Mouse (Mus musculus) retina, adult 2 months (tissue): ENCODE measurements around the gene Rpl23a.
"Not testable (repeated sequence)": the region's sequence is repeated elsewhere in the genome, so short reads cannot be mapped to it uniquely, and the experiment has no call there.

Experiments
- DNase-seq: peaks from one replicate; pipeline ENCODE4 v3.0.0-alpha.2; 2012; ENCODE audit warnings: low read depth, low spot score

Rpl23a gene

DNA sequence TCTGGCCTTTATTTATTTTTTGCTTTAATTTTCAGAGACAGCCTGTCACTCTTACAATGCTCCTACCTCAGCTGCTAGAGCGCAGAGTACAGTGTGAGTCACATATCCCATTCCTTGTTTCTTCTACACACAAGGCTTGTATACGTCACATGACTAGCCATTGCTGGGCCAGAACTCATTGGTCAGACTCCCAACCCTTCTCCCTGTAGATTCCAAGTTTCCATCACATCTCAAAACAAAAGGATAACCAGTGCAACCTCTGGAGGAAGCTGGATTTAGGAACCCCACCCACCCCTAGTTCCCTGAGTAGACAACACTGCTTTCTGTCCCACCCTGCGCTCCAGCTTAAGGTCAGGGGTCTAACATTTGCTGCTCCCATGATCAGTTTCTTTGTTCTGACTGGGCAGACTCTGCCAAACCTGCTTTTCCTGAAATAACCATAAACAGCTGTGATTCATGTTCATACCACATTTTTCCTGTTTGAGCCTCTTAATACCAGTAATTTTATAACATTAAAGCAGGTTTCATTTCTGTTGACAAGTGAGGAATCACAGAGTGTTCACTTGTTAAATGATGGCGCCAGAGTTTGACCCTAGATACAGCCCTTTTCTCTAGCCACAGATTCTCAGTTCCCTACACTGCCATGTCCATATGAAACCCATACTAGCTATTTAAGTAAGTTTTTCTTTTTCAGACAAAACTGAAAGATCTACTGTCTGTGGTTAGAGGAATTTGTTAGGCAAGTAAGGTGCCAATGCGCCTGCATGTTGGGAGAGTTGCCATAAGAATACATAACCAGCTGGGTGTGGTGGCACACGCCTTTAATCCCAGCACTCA is 36.5 kb downstream of the Rpl23a start:
- DNase-seq, result no peak

DNA sequence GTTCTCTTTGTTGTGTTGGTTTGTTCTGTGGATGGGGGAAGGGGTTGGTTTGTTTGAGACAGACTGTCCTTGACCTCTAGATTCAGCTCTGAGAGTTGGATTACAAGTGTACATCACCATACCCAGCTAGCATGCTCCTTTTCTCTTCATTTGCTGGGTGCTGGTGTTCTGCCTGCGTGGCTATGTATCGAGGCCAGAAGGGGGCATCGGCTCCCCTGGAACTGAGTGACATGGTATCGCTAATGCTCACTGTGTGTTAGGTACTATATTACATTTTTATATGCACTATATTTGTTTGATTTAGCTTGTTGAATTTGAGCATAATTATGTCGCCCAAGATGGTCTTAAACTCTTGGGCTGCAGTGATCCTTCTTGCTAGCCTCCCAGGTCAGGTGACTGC is 37.2 kb downstream of the Rpl23a start:
- DNase-seq, result no peak

DNA sequence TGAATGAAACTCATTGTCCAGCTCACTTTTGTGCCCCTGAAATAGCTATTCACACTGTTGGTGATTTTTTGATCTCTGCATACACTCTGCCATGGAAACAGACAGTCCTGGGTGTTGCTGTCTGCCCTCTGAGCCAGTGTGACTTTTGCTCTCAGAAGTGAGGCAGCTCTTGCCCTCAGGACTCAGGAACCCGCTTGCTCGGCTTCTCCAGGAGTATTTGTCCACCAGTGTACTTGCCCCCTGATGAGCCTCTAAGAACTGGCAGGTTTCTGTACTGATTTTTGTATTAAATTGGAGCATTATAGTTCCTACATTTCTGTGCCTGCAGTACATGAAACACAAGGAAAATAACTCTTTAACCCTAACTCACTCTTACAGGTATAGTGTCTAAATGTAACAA is 39.9 kb downstream of the Rpl23a start:
- no peak for DNase-seq

DNA sequence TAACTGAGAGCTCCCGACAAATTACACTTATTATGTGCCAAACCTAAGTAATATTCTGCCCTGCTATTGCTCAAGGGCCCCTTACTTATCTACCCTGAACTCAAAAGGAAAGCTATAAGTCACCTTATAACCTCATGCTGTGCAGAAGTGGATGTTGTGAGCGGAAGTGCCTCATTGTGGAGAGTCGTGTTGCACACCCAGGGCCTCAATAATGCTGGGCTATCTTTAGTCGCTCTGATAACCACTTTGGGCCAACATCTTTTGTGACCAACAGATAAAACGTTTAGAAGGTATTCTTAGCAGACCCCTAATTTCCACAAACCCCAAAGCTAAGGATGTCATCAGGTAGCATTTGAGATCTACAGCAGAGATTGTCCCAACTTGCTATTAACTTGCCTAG is 42.7 kb downstream of the Rpl23a start:
- DNase-seq, result no peak

DNA sequence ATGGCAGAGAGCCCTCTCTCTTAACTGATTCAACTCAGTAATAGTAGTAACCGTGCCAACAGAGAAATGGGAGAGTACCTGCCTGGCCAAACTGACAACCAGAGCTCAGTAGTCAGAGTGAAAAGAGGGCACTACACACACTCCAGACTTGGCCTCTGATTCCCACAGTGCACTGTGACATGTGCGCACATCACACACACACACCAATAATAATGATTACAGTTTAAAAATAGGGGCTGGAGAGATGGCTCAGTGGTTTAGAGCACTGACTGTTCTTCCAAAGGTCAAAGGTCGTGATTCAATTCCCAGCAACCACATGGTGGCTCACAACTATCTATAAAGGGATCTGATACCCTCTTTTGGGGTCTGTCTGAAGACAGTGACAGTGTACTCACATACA is 45.4 kb downstream of the Rpl23a start:
- no peak for DNase-seq

DNA sequence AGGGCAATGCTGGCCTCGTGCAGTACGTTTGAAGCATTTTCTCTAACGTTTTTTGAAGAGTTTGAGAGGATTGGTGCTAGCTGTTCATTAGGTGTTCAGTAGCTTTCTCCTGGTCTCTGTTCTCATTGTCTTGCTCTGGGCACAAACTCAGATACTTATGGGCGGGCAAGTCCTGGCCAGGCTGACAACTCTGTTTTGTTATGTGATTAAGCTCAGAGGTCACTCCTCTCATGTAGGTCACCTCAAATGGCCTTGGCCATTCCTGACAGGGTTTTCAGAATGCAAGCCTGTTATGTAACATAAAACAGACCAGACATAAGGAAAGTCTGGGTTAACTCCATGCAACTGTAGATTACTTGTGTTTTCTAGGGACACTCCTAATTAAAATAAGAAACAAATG is 45.8 kb downstream of the Rpl23a start:
- no peak for DNase-seq

DNA sequence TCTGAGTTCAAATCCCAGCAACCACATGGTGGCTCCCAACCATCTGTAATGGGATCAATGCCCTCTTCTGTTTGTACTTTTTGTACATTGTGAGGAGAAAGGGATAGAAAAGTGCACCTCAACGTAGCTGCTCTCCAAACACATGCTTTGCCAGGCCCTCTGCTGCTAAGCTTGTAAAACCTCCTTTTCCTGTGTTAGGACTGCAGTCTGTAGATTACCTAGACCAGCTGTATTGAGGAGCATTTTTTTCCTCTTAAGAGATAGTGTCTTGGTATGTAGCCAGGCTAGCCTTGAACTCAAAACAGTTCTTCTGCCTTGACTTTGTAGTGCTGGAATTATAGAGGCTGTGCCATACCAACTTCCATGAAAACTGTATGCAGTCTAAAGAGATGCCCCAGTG is 47.3 kb downstream of the Rpl23a start:
- DNase-seq, result no peak

DNA sequence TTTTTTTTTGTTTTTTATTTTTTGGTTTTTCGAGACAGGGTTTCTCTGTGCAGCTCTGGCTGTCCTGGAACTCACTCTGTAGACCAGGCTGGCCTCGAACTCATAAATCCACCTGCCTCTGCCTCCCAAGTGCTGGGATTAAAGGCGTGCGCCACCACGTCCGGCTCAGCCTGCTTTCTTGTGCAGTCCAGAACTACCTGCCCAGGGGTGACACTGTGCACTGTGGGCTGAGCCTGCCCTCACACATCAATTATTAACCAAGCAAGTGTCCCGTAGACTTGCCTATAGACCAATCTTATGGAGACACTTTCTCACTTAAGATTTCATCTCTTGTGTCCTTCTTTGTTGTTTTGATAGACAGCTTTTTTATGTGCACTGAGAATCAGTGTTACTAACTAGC is 48.1 kb downstream of the Rpl23a start:
- not testable (repeated sequence) for DNase-seq

DNA sequence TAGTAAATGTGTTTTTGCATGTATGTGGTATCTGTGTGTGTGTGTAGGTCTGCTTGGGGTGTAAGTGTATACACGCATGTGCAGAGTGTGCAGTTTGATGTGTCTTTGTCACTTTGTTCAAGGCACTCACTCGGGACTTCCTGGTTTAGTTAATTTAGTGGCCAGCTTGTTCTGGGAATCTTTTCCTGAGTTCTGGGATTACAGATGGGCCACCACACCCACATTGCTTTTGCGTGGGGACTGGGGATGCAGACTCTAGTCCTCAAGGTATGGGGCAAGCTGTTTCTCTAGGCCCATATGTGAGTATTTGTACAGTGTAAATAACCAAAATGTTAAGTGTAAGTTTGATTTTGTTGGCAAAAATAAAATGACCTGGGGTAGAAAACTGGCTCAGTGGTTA is 49.0 kb downstream of the Rpl23a start:
- no peak for DNase-seq

DNA sequence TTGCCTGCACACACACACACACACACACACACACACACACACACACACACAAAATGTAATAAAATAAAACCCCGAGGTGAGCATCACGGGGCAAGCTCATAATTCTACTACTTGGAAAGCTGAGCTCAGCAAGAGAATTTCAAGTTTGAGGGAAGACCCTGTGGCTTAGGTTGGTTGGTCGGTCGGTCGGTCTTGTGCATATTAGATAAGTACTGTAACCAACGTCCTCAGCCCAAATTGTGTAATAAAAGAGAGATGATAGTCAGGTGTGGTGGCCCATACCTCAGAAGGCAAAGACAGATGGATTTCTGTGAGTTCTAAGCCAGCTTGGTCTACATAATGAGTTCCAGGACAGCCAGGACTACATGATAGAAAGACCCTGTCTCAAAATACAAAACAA is 49.5 kb downstream of the Rpl23a start:
- DNase-seq, result no peak
